Mouse (Mus musculus): ENCODE data around the gene Fpgt. TPM values are rescaled to one million over a fixed set of nuclear protein-coding genes. Genes with fewer than 3 reads are reported as not detected.

Fpgt gene
- polyA plus RNA-seq, 1 experiment from 2014 or later, result 20.9 TPM

Other genes starting within 250 kb of the Fpgt start
- not detected in 2 replicates for gene Tnni3k, start 38.0 kb downstream of the Fpgt start, polyA plus RNA-seq (2014; fragmentation: Nextera tagmentation; extraction: Ambion mirVana)
- 0.89 and 1.0 TPM in 2 replicates for gene Lrriq3, start within 50 bp of the Fpgt start, polyA plus RNA-seq (2014; fragmentation: Nextera tagmentation; extraction: Ambion mirVana)